Mouse (Mus musculus) erythroblast, embryonic 14.5 days (primary cell): ENCODE measurements around the gene Gm11939. TPM values are rescaled to one million over a fixed set of nuclear protein-coding genes. Genes with fewer than 3 reads are reported as not detected.

Experiments used
- H3K27me3 ChIP-seq: 2 replicates; pipeline ENCODE4 v1.6.1; 2012; ENCODE audit warnings: inconsistent platforms; ENCODE audit not compliant: control insufficient read depth
- H3K36me3 ChIP-seq: 2 replicates; pipeline ENCODE4 v1.6.1; 2012; ENCODE audit warnings: mild to moderate bottlenecking, inconsistent platforms; ENCODE audit not compliant: control insufficient read depth
- H3K4me1 ChIP-seq: 2 replicates; pipeline ENCODE4 v1.6.1; 2012; ENCODE audit warnings: inconsistent platforms; ENCODE audit not compliant: control insufficient read depth
- H3K4me3 ChIP-seq: replicated peaks from 2 replicates; pipeline ENCODE3; 2012; ENCODE audit warnings: moderate library complexity, mild to moderate bottlenecking, inconsistent platforms
- H3K9me3 ChIP-seq: 2 replicates; pipeline ENCODE4 v1.6.1; 2012; ENCODE audit warnings: low read length, inconsistent platforms, mixed read lengths; ENCODE audit not compliant: control insufficient read depth
- GATA1 ChIP-seq: IDR thresholded peaks from 2 replicates; pipeline ENCODE4 v1.6.1; 2012; ENCODE audit warnings: low read length, inconsistent platforms, mixed read lengths
- TAL1 ChIP-seq: IDR thresholded peaks from 3 replicates; pipeline ENCODE4 v1.6.1; 2012; ENCODE audit warnings: low read length, inconsistent platforms, mixed read lengths
- polyA plus RNA-seq: library from polyadenylated mRNA; stranded (reverse); fragments of >175 nt; gene quantifications from 2 replicates; pipeline ENCODE4 v1.2.3, GENCODE M21; 2012

Gm11939 gene
- polyA plus RNA-seq, 1 experiment: not detected

GRCm38 (mm10) chr11:99521288-99521860 lies 37.9 kb downstream of the Gm11939 start, which contains the start of gene Krt39:
TSS of gene Krt39 (minus strand) at chr11:99521338.
- Histone ChIP-seq H3K4me1 (no peaks in the 10 kb centered on the region), H3K27me3 (no peaks in the 10 kb centered on the region), H3K4me3 (no peak within 1 kb of the TSS), H3K9me3 (peaks cover 14% of the 10 kb centered on the region), H3K36me3 (no peaks in the 10 kb centered on the region)
- TF ChIP-seq GATA1 (no peak), TAL1 (no peak)

GRCm38 (mm10) chr11:99514098-99514497 lies 45.2 kb downstream of the Gm11939 start:
- TF ChIP-seq TAL1 (no peak), GATA1 (no peak)
- H3K27me3 ChIP-seq: no peaks in the 10 kb centered on the region
- H3K36me3 ChIP-seq: no peaks in the 10 kb centered on the region
- H3K9me3 ChIP-seq: peaks cover 7% of the 10 kb centered on the region; the same call in 1 of the 2 replicates
- H3K4me1 ChIP-seq: no peaks in the 10 kb centered on the region
- no peak overlapping the region for H3K4me3 ChIP-seq

Other genes starting within 250 kb of the Gm11939 start
- not detected in 2 replicates for gene Krt25, start 236.5 kb downstream of the Gm11939 start, polyA plus RNA-seq
- not detected in 2 replicates for gene Krt26, start 221.5 kb downstream of the Gm11939 start, polyA plus RNA-seq
- not detected in 2 replicates for gene Krt27, start 208.4 kb downstream of the Gm11939 start, polyA plus RNA-seq
- not detected in 2 replicates for gene Krt28, start 184.6 kb downstream of the Gm11939 start, polyA plus RNA-seq
- 0.22 and 0.51 TPM in 2 replicates for gene Krt10, start 170.1 kb downstream of the Gm11939 start, polyA plus RNA-seq
- not detected in 2 replicates for gene Krt12, start 137.2 kb downstream of the Gm11939 start, polyA plus RNA-seq
- gene Krt20, start 121.3 kb downstream of the Gm11939 start, polyA plus RNA-seq: not detected in 2 replicates
- not detected in 2 replicates for gene Krt23, start 66.3 kb downstream of the Gm11939 start, polyA plus RNA-seq
- gene Krt39, start 38.1 kb downstream of the Gm11939 start, polyA plus RNA-seq: not detected in 2 replicates
- not detected in 2 replicates for gene Krt40, start 16.3 kb downstream of the Gm11939 start, polyA plus RNA-seq
- not detected in 2 replicates for gene Krtap3-3, start 8.6 kb downstream of the Gm11939 start, polyA plus RNA-seq
- gene Krtap3-2, start 2.6 kb downstream of the Gm11939 start, polyA plus RNA-seq: not detected in 2 replicates
- not detected in 2 replicates for gene Krtap3-1, start 7.2 kb upstream of the Gm11939 start, polyA plus RNA-seq
- not detected in 2 replicates for gene Krtap1-5, start 21.6 kb upstream of the Gm11939 start, polyA plus RNA-seq
- gene Krtap1-4, start 24.2 kb upstream of the Gm11939 start, polyA plus RNA-seq: not detected in 2 replicates
- not detected in 2 replicates for gene Krtap1-3, start 31.9 kb upstream of the Gm11939 start, polyA plus RNA-seq
- gene Krtap9-3, start 38.6 kb upstream of the Gm11939 start, polyA plus RNA-seq: not detected in 2 replicates
- gene Gm11938, start 43.8 kb upstream of the Gm11939 start, polyA plus RNA-seq: not detected in 2 replicates
- not detected in 2 replicates for gene Gm11937, start 50.7 kb upstream of the Gm11939 start, polyA plus RNA-seq
- not detected in 2 replicates for gene Krtap2-4, start 55.4 kb upstream of the Gm11939 start, polyA plus RNA-seq
- gene Gm11562, start 61.0 kb upstream of the Gm11939 start, polyA plus RNA-seq: not detected in 2 replicates
- not detected in 2 replicates for gene Krtap4-1, start 68.8 kb upstream of the Gm11939 start, polyA plus RNA-seq
- gene Krtap4-2, start 75.6 kb upstream of the Gm11939 start, polyA plus RNA-seq: not detected in 2 replicates
- not detected in 2 replicates for gene Krtap4-7, start 84.6 kb upstream of the Gm11939 start, polyA plus RNA-seq
- gene Gm11555, start 90.8 kb upstream of the Gm11939 start, polyA plus RNA-seq: not detected in 2 replicates
- not detected in 2 replicates for gene Gm11563, start 99.5 kb upstream of the Gm11939 start, polyA plus RNA-seq
- gene Krtap4-6, start 106.5 kb upstream of the Gm11939 start, polyA plus RNA-seq: not detected in 2 replicates
- gene Gm14190, start 131.3 kb upstream of the Gm11939 start, polyA plus RNA-seq: not detected in 2 replicates
- gene Gm14180, start 174.8 kb upstream of the Gm11939 start, polyA plus RNA-seq: not detected in 2 replicates
- not detected in 2 replicates for gene Gm11595, start 213.4 kb upstream of the Gm11939 start, polyA plus RNA-seq
- not detected in 2 replicates for gene Krtap4-8, start 221.2 kb upstream of the Gm11939 start, polyA plus RNA-seq
- gene Krtap4-9, start 225.7 kb upstream of the Gm11939 start, polyA plus RNA-seq: not detected in 2 replicates
- gene Gm11596, start 234.0 kb upstream of the Gm11939 start, polyA plus RNA-seq: not detected in 2 replicates
- not detected in 2 replicates for gene Gm11569, start 239.5 kb upstream of the Gm11939 start, polyA plus RNA-seq
- gene Gm11554, start 245.0 kb upstream of the Gm11939 start, polyA plus RNA-seq: not detected in 2 replicates